Mouse (Mus musculus) heart, postnatal 0 days (tissue): ENCODE measurements around the gene Prss38. TPM values are rescaled to one million over a fixed set of nuclear protein-coding genes. Genes with fewer than 3 reads are reported as not detected.

Source experiments
- ATAC-seq: fragments of 200-750 bp; cut with Nextera tagmentation; 2 replicates; pipeline ENCODE4 v1.8.0; 2017; ENCODE audit warnings: low read depth, moderate number of reproducible peaks, moderate library complexity; ENCODE audit not compliant: insufficient read depth
- DNase-seq: peaks from one replicate; pipeline ENCODE4 v3.0.0-alpha.2; 2016; ENCODE audit warnings: low spot score
- H3K27ac ChIP-seq: fragments of 300-500 bp; sonication (generic); 2 replicates; pipeline ENCODE4 v1.5.1; 2014; ENCODE audit warnings: low read depth, mild to moderate bottlenecking
- H3K27me3 ChIP-seq: fragments of 300-500 bp; sonication (generic); 2 replicates; pipeline ENCODE4 v1.6.1; 2014; ENCODE audit warnings: low read length, mixed read lengths; ENCODE audit not compliant: control insufficient read depth, insufficient read depth
- H3K36me3 ChIP-seq: fragments of 300-500 bp; sonication (generic); replicated peaks from 2 replicates; pipeline ENCODE4 v1.6.1; 2014; ENCODE audit warnings: low read length, mixed read lengths; ENCODE audit not compliant: control insufficient read depth, insufficient read depth
- H3K4me1 ChIP-seq: fragments of 300-500 bp; sonication (generic); 2 replicates; pipeline ENCODE4 v1.6.1; 2014; ENCODE audit warnings: antibody characterized with exemption; ENCODE audit not compliant: control insufficient read depth, insufficient read depth
- H3K4me2 ChIP-seq: fragments of 300-500 bp; sonication (generic); 2 replicates; pipeline ENCODE4 v1.6.1; 2014; ENCODE audit warnings: low read depth, mild to moderate bottlenecking, low read length, moderate library complexity
- H3K4me3 ChIP-seq: fragments of 300-500 bp; sonication (generic); 2 replicates; pipeline ENCODE4 v1.5.1; 2014; ENCODE audit warnings: low read depth, low read length
- H3K9ac ChIP-seq: fragments of 300-500 bp; sonication (generic); replicated peaks from 2 replicates; pipeline ENCODE4 v1.6.1; 2014; ENCODE audit warnings: low read depth, low read length, mixed read lengths
- H3K9me3 ChIP-seq: fragments of 300-500 bp; sonication (generic); replicated peaks from 2 replicates; pipeline ENCODE4 v1.6.1; 2016; ENCODE audit warnings: low read length; ENCODE audit not compliant: control insufficient read depth
- CTCF ChIP-seq: IDR thresholded peaks from 2 replicates; pipeline ENCODE4 v1.5.1; 2016; ENCODE audit warnings: antibody characterized with exemption, control low read depth, low read depth
- EP300 ChIP-seq: IDR thresholded peaks from 2 replicates; pipeline ENCODE4 v1.6.1; 2016; ENCODE audit warnings: antibody characterized with exemption, low read depth
- WGBS: fragments of 180-500 bp; shearing (Covaris S2); extraction: QIAGEN DNeasy Blood & Tissue Kit; methylation state at CpG from one replicate; pipeline ENCODE4 v1.1.7; 2014; 5-methylcytosine and 5-hydroxymethylcytosine counted together
- polyA plus RNA-seq: library from polyadenylated mRNA; unstranded; fragments of >200 nt; fragmentation: Nextera tagmentation; extraction: Ambion mirVana; gene quantifications from 2 replicates; pipeline ENCODE4 v1.2.1, GENCODE M21; 2015
- total RNA-seq: library from RNA; depleted of rRNA; stranded (reverse); fragments of >200 nt; gene quantifications from 2 replicates; pipeline ENCODE4 v1.2.3, GENCODE M21; 2014; ENCODE audit warnings: low replicate concordance

Prss38 gene
- total and polyA plus RNA-seq, 2 experiments from 2014 or later: not detected

DNA sequence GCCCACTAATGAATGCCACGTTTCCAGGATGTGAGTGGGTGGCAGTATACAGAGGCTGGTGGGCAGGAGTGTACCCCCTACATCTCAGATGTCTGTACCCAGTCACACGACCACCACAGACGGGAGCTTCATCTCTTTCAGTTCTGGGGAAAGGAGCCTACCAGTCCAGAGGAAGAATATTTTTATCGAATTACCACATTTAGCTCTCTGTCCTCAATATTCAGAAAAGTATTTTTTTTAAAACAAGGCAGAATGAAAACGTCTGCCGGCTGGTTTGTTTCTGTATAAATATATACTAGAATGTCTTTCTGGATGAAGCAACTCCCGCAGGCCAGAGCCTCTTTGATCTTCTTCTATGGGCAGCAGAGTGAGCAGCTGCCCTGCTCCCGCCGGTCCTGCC, 42.5 kb downstream of the Prss38 start:
- DNase-seq (no peak), ATAC-seq (no peak)
- Histone ChIP-seq H3K27ac (no peak overlapping the region), H3K27me3 (no peaks in the 10 kb centered on the region), H3K4me2 (no peak overlapping the region), H3K36me3 (no peaks in the 10 kb centered on the region), H3K4me1 (peaks cover 16% of the 10 kb centered on the region), H3K4me3 (no peak overlapping the region), H3K9me3 (no peaks in the 10 kb centered on the region), H3K9ac (no peak overlapping the region)
- WGBS: 66% methylated on average over 9 of the region's 9 CpGs
- TF ChIP-seq CTCF (no peak), EP300 (no peak)

DNA sequence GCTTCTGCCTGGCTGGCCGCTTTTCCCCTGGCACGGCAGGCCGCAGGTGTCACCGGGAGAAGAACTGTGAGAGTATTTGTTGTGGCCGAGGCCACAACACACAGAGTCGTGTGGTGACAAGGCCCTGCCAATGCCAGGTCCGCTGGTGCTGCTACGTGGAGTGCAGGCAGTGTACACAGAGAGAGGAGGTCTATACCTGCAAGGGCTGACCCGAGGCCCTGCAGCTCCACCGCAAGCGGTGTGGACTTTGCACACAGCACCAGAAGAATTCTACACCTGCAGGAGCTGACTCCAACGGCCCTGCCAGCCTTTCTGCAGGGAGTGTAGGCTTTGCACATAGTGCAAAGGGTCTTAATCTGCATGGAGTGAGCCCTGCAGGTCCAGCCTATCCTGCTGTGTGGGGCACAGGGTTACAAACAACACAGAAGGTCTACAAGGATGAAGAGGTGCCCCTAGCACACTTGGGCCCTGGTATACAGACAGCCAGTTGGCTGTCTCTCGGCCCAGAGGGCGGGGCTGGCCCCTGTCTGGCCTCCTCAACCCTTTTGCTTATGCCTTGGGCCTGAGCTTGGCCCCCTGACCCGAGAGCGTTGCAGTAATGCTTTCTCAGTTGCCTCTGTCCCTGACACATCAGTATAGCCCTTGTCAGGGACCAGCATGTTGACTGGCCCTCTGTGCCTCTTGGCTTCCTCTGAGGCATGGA, 44.1 kb downstream of the Prss38 start:
- Histone ChIP-seq H3K4me3 (no peak overlapping the region), H3K36me3 (no peaks in the 10 kb centered on the region), H3K27me3 (no peaks in the 10 kb centered on the region), H3K4me1 (0 out of 2 replicates have a peak, but pooled peaks cover 6% of the 10 kb centered on the region), H3K4me2 (no peak overlapping the region), H3K9me3 (no peaks in the 10 kb centered on the region), H3K27ac (no peak overlapping the region), H3K9ac (no peak overlapping the region)
- TF ChIP-seq CTCF: no peak
- TF ChIP-seq EP300: no peak
- DNase-seq: no peak
- WGBS: 82% methylated on average over 16 of the region's 16 CpGs
- no peak for ATAC-seq

DNA sequence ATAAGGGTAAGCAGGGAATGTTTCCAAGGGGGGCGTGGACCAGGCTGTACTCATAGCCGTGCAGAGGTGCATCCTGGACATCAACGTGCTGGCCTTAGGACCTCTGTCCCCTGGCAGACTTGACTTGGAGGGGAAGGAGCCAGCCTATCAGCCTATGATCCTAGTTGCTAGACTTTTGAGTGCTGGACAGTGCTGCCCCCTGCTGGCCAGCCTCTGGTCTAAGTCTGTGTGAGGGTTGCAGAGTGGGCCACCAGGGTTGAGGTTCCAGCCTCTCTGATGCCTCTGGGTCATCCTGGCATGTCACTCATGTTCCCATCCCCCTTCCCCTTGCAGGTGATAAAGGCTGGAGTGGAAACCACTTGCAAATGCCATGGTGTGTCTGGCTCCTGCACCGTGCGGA, 44.9 kb downstream of the Prss38 start:
- Histone ChIP-seq H3K27me3 (no peaks in the 10 kb centered on the region), H3K4me1 (no peaks in the 10 kb centered on the region), H3K27ac (no peak overlapping the region), H3K36me3 (no peaks in the 10 kb centered on the region), H3K9me3 (no peaks in the 10 kb centered on the region), H3K9ac (no peak overlapping the region), H3K4me2 (no peak overlapping the region), H3K4me3 (no peak overlapping the region)
- TF ChIP-seq EP300 (no peak), CTCF (peak; percentile 66)
- ATAC-seq (peak; percentile 40; the same call in 1 of the 2 replicates), DNase-seq (peak; percentile 31)
- 38% methylated on average over 5 of the region's 5 CpGs for WGBS

DNA sequence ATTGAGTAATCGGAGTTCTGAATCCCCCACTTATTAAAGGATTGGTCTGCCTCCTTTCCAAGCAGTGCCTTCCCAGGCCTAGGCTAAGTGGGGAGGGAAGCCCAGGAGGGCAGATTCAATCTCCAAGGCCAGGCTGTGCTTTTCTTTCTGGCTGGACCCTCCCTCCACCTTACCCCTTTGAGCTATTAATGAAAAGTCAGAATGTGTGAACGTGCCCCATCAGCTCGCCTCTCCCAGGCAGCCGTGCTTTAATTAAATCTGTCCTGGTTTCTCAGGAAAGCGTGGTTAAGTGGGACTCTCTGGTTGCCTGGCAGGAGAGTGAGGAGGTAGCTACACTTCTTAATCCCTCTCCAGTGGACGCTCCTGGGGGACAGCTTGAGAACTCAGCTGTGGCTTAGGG, 45.8 kb downstream of the Prss38 start:
- Histone ChIP-seq H3K9me3 (no peaks in the 10 kb centered on the region), H3K4me1 (no peaks in the 10 kb centered on the region), H3K4me3 (no peak overlapping the region), H3K27me3 (no peaks in the 10 kb centered on the region), H3K9ac (no peak overlapping the region), H3K27ac (no peak overlapping the region), H3K36me3 (no peaks in the 10 kb centered on the region), H3K4me2 (no peak overlapping the region)
- DNase-seq (no peak), ATAC-seq (no peak)
- WGBS: 64% methylated on average over 6 of the region's 6 CpGs
- TF ChIP-seq CTCF: no peak
- no peak for TF ChIP-seq EP300

DNA sequence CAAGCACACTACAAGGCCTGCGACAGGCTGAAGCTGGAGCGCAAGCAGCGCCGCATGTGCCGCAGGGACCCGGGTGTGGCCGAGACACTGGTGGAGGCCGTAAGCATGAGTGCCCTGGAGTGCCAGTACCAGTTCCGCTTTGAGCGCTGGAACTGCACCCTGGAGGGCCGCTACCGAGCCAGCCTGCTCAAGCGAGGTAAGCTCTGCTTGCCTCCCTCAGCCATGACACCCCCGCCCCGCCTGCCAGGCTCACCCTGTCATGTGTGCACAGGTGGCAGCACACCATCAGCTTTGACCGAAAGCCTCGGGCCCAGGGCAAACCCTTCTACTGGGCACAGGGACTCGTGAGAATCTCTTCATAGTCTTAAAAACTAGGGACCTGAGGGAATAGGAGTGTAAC, 47.8 kb downstream of the Prss38 start:
- no peak for TF ChIP-seq CTCF
- Histone ChIP-seq H3K27ac (no peak overlapping the region), H3K36me3 (no peaks in the 10 kb centered on the region), H3K27me3 (no peaks in the 10 kb centered on the region), H3K9me3 (no peaks in the 10 kb centered on the region), H3K4me3 (no peak overlapping the region), H3K9ac (no peak overlapping the region), H3K4me1 (no peaks in the 10 kb centered on the region), H3K4me2 (no peak overlapping the region)
- ATAC-seq (no peak), DNase-seq (no peak)
- WGBS: 85% methylated on average over 18 of the region's 18 CpGs

DNA sequence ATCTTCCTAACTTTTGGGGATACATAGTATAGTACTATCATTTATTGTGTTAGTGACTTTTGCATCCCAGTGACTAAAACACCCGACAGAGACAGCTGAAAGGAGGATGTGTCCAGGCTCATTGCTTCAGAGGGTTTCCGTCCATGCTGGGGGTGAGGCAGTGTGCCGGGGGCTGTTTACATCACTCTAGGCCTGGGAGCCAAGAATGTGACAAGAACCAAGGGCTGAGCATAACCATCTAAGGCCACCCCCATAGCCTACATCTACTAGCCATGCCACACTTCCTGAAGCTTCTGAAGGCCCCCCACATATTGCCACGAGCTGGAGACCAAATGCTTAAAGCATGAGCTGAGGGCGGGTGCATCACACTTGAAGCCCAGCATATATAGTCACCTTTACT, 50.7 kb downstream of the Prss38 start:
- no peak overlapping the region for H3K27ac ChIP-seq
- no peak overlapping the region for H3K4me3 ChIP-seq
- 45% methylated on average over 5 of the region's 5 CpGs for WGBS
- no peaks in the 10 kb centered on the region for H3K4me1 ChIP-seq
- TF ChIP-seq EP300 (no peak), CTCF (no peak)
- H3K9ac ChIP-seq: no peak overlapping the region
- H3K9me3 ChIP-seq: no peaks in the 10 kb centered on the region
- no peaks in the 10 kb centered on the region for H3K36me3 ChIP-seq
- H3K4me2 ChIP-seq: no peak overlapping the region
- no peak for DNase-seq
- no peak for ATAC-seq
- H3K27me3 ChIP-seq: no peaks in the 10 kb centered on the region
